In the genomic region with DNA sequence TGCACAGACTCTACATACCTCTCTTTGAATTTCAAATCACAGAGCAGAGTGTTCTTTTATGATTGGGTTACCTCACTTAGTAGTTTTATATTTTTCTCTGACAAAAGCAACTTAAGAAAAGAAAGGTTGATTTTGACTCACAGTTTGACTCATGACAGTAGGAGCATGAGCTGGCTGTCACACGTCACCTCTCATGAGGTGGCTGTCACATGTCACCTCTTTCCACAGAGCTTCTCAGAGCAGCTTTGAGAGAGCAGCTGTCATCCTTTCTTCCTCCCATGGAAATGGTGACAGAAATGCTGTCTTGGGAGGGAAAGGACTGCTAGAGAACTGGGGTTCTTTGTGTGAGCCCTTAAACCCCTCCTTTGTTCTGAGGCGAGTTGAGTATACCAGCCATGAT, we compare ENCODE assay signal across 28 mouse cellular contexts.
DNase-seq lines count a peak whose midpoint lies in the region; ATAC-seq lines count a peak whose summit lies in the region.
"Had no signal": no experiment of that assay in that cellular context is flagged by ENCODE, and none has a peak within 500 bp of the region (broad histone marks: within the 10 kb centered on the region; RNA-seq: fewer than 3 reads in every experiment).

No protein-coding gene starts in this region.

- no peak overlapping the region for H3K4me3 ChIP-seq in lung, embryonic 16.5 days (ENCODE audit: low read length)
- H3K4me3 ChIP-seq: erythroblast, embryonic 14.5 days; forebrain, embryonic 12.5 days; hindbrain, embryonic 12.5 days; intestine, embryonic 15.5 days; liver, embryonic 15.5 days; megakaryocyte, embryonic 14.5 days had no signal

- no peaks in the 10 kb centered on the region for H3K9me3 ChIP-seq in lung, embryonic 16.5 days (ENCODE audit: control insufficient read depth, low read length)
- H3K9me3 ChIP-seq: forebrain, embryonic 12.5 days; hindbrain, embryonic 12.5 days; intestine, embryonic 15.5 days; liver, embryonic 15.5 days; megakaryocyte, embryonic 14.5 days had no signal

- no peak overlapping the region for H3K27ac ChIP-seq in lung, embryonic 16.5 days (ENCODE audit: low read length)
- H3K27ac ChIP-seq: forebrain, embryonic 12.5 days; hindbrain, embryonic 12.5 days; hindbrain, postnatal 0 days; intestine, embryonic 15.5 days; liver, embryonic 15.5 days; stomach, postnatal 0 days had no signal

- 63% methylated on average over 2 of the region's 2 CpGs for WGBS in lung, embryonic 16.5 days

- no peak overlapping the region for H3K4me2 ChIP-seq in lung, embryonic 16.5 days (ENCODE audit: low read depth, low read length)
- H3K4me2 ChIP-seq: forebrain, embryonic 12.5 days; heart, embryonic 11.5 days; hindbrain, embryonic 12.5 days; intestine, embryonic 15.5 days; liver, embryonic 15.5 days had no signal

- no peaks in the 10 kb centered on the region for H3K4me1 ChIP-seq in lung, embryonic 16.5 days (replicated peaks; ENCODE audit: control insufficient read depth, insufficient read depth, low read length)
- H3K4me1 ChIP-seq: forebrain, embryonic 12.5 days; hindbrain, embryonic 12.5 days; intestine, embryonic 15.5 days; liver, embryonic 15.5 days; megakaryocyte, embryonic 14.5 days had no signal

- H3K36me3 ChIP-seq in lung, embryonic 16.5 days (ENCODE audit: control insufficient read depth, insufficient read depth, low read length), result no peaks in the 10 kb centered on the region
- H3K36me3 ChIP-seq: forebrain, embryonic 12.5 days; hindbrain, embryonic 12.5 days; intestine, embryonic 15.5 days; liver, embryonic 15.5 days had no signal

- peak; percentile 34 for DNase-seq in adrenal gland, adult 8-10 months
- no peak for DNase-seq in adrenal gland, adult 18-20 months (ENCODE audit: low spot score in 2 of 2)
- no peak for DNase-seq in lung, postnatal 25 days (ENCODE audit: low spot score)
- peak; percentile 2 for DNase-seq in right cerebral cortex, adult 18-20 months
- DNase-seq in right cerebral cortex, postnatal 4 days, result no peak
- DNase-seq in cerebellum, adult 9-10 months, result no peak
- DNase-seq in layer of hippocampus, adult 11-12 months (ENCODE audit: low spot score), result no peak
- DNase-seq: cerebellum, adult 18-20 months; cerebellum, postnatal 14 days; gastrocnemius, postnatal 25 days; heart, adult 11 months; heart, postnatal 36 days; kidney, adult 9 months; kidney, postnatal 10 days; liver; midbrain, embryonic 14.5 days; thymus, adult 18-20 months; thymus, postnatal 25 days had no signal

- no peaks in the 10 kb centered on the region for H3K27me3 ChIP-seq in lung, embryonic 16.5 days (ENCODE audit: control insufficient read depth, insufficient read depth, low read depth, low read length)
- H3K27me3 ChIP-seq: forebrain, embryonic 12.5 days; hindbrain, embryonic 12.5 days; intestine, embryonic 15.5 days; liver, embryonic 15.5 days; megakaryocyte, embryonic 14.5 days had no signal

- H3K9ac ChIP-seq in lung, embryonic 16.5 days (ENCODE audit: low read length), result no peak overlapping the region
- H3K9ac ChIP-seq: forebrain, embryonic 12.5 days; hindbrain, embryonic 12.5 days; intestine, embryonic 15.5 days; liver, embryonic 15.5 days had no signal

- ATAC-seq in lung, embryonic 16.5 days (ENCODE audit: low read depth), result 0 out of 2 replicates have a peak, but pooled peaks have one; percentile 31
- ATAC-seq: hindbrain, postnatal 0 days; intestine, embryonic 15.5 days had no signal

Comparison
In these comparisons a context has a peak if more than half of its experiments do, and no peak if none do; other contexts are left out.
1. DNase-seq: peak in adrenal gland, adult 8-10 months (single experiment) and right cerebral cortex, adult 18-20 months (single experiment); none in adrenal gland, adult 18-20 months (0 of 2), lung, postnatal 25 days (single experiment), right cerebral cortex, postnatal 4 days (single experiment), cerebellum, adult 9-10 months (single experiment) and layer of hippocampus, adult 11-12 months (single experiment).